Mouse (Mus musculus) ES-E14 (cell line): ENCODE measurements at regions not wholly inside any gene's neighbourhood (a gene's known extent, or its start where the extent isn't known, plus 50 kb on each side); places are given as distances from the start of the nearest gene placed in this dataset.

Source experiments
- CHD2 ChIP-seq: IDR thresholded peaks from 2 replicates; pipeline ENCODE4 v1.6.1; 2014; ENCODE audit warnings: mild to moderate bottlenecking, low read depth, low read length, inconsistent platforms
- MAFK ChIP-seq: IDR thresholded peaks from 2 replicates; pipeline ENCODE4 v1.6.1; 2014; ENCODE audit warnings: mild to moderate bottlenecking, low read depth, low read length, inconsistent platforms; ENCODE audit not compliant: insufficient read depth
- ZC3H11A ChIP-seq: IDR thresholded peaks from 2 replicates; pipeline ENCODE4 v1.6.1; 2012; ENCODE audit warnings: low read depth, mild to moderate bottlenecking, inconsistent platforms, low read length, borderline replicate concordance
- ZNF384 ChIP-seq: IDR thresholded peaks from 2 replicates; pipeline ENCODE4 v1.6.1; 2012; ENCODE audit warnings: low read depth, low read length, inconsistent platforms

DNA sequence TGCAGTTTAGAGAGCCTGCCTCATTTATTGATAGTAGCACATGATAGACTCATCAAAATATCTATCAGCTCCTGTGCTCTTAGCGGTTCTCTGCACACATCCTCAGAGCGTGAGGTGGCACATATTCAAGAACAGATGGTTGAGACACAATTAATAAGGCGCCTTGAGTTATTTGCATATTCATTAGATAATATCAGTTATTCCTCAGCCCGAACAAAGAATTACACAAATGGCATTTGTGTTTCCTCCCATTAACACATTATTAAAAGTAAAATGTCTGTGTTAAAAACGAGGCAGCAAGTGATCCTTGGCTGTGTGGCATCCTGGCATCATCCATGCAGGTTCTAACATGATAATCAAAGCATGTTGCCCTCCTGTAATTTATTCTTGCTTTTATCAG, 243.0 kb downstream of the Dcdc2c start:
- TF ChIP-seq ZNF384 (no peak), MAFK (no peak), CHD2 (no peak), ZC3H11A (no peak)
